Comparison of ENCODE assay signal across 8 mouse cellular contexts in the genomic region with DNA sequence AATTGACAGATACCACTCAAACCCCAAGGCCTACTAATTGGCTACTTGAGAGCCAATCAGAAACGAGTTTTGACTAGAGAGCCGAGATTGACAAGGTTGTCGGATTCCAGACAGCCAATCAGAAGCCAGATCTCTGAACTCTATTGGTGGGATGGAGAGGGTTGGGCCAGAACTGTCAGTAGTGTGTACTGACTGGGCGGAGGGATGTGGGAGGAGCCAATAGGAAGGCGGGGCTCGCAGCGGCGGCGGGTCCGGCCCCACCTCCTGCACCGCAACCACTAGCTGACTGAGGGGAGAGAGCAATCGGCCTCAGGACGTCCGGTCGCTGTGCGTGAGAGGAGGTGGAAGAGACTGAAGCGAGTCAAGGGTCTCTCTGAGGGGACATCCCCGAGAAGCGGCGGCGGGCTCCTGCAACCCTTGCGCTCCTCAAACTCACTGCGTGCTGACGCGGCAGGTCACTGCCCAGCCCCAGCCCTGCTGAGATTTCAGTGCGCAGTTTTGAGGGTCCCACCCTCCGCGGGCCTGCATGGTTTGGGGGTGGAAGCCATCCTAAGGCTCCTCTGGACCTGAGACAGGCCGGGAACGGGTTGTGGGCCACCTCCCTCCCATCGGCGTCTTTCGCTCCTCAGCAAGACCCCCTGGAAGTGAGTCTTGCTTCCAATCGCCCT. TPM values are rescaled to one million over a fixed set of nuclear protein-coding genes. Genes with fewer than 3 reads are reported as not detected.
A peak's percentile ranks its signal among the peaks of the same experiment; 100 is the strongest.
DNase-seq lines count a peak whose midpoint lies in the region; TF ChIP-seq lines count a peak whose summit lies in the region.

Gene Hykk (plus strand): TSS at position 274 of the 668 bp plus-strand sequence.

- intact Hi-C loops in left cerebral cortex, adult 2 months (cut with DNase I) = loop anchor here (5.0 to 10.0 kb wide), 3 partner anchors 35 to 198 kb away; partner anchors contain the start of genes AY074887, Ireb2 and Psma4

- no peaks in the 10 kb centered on the region for H3K79me2 ChIP-seq in macrophage (ENCODE audit: inconsistent target)

- no peaks in the 10 kb centered on the region for H3K36me3 ChIP-seq in macrophage (ENCODE audit: inconsistent target)

- peak within 1 kb of the TSS; percentile 59 for H3K4me3 ChIP-seq in left cerebral cortex, adult 2 months
- H3K4me3 ChIP-seq in macrophage (ENCODE audit: inconsistent target) = peak within 1 kb of the TSS; percentile 27

- WGBS in macrophage (ENCODE audit: missing documents) = 3% methylated on average over 34 of the region's 34 CpGs

- no peak within 1 kb of the TSS; the same call in 1 of the 2 replicates for H3K27ac ChIP-seq in left cerebral cortex, adult 2 months
- no peak within 1 kb of the TSS for H3K27ac ChIP-seq in macrophage

- peak; percentile 68 to 69 for DNase-seq in adrenal gland, adult 18-20 months (ENCODE audit: low spot score in 2 of 2)
- DNase-seq in embryo, embryonic 10.5 days (ENCODE audit: low spot score) = peak; percentile 95
- peak; percentile 86 for DNase-seq in gastrocnemius, postnatal 10 days
- DNase-seq in hindlimb bud, embryonic 11.5 days (ENCODE audit: extremely low spot score, low read depth, low spot score) = peak; percentile 90
- peak; percentile 79 to 88 for DNase-seq in left cerebral cortex, adult 2 months (ENCODE audit: extremely low spot score in 1 of 2, low spot score in 2 of 2)
- peak; percentile 87 for DNase-seq in retina, postnatal 7 days (ENCODE audit: low read depth, low spot score)
- DNase-seq in urinary bladder, adult 18-20 months (ENCODE audit: low spot score in 2 of 2) = peak; percentile 73 to 77

- no peak for TF ChIP-seq CTCF in left cerebral cortex, adult 2 months (IDR thresholded peaks at IDR 0.05)

RNA-seq across cellular contexts. Expression of gene Hykk, which starts in this region (rescaled TPM):
- total RNA-seq in adrenal gland, adult 18-20 months (2021) = 1 to 10 TPM; 1.6 to 2.1 TPM
- total RNA-seq in gastrocnemius, postnatal 10 days (2021) = 1 to 10 TPM; 2.0 to 3.0 TPM
- 1 to 10 TPM; 2.2 TPM for total RNA-seq in left cerebral cortex, adult 2 months (2021)
- under 1 TPM in 16 of 26 experiments, not detected in 10; 0.15 to 0.81 (median 0.25) TPM for total RNA-seq in macrophage (2018; cell fraction: chromatin; rRNA removed)
- total RNA-seq in macrophage (2018; cell fraction: cytosol; rRNA removed) = under 1 TPM; 0.09 to 0.29 (median 0.18) TPM
- total RNA-seq in macrophage (2018; cell fraction: nucleus; rRNA removed) = under 1 TPM in 18 of 26 experiments, not detected in 8; 0.10 to 0.99 (median 0.19) TPM
- polyA plus RNA-seq in macrophage (2018) = 0.05 to 0.30 TPM (median 0.21 TPM) in 3 replicates
